Mouse (Mus musculus) erythroid progenitor cell, adult 5-6 weeks (primary cell): Measurements from ENCODE around the gene Atn1. TPM values are rescaled to one million over a fixed set of nuclear protein-coding genes. Genes with fewer than 3 reads are reported as not detected.
"Not testable (repeated sequence)": the region's sequence is repeated elsewhere in the genome, so short reads cannot be mapped to it uniquely, and the experiment has no call there.

Experiments
- ATAC-seq: replicated peaks from 2 replicates; pipeline ENCODE4 v1.8.0; 2016; ENCODE audit warnings: moderate number of reproducible peaks, mild to moderate bottlenecking, moderate TSS enrichment, inconsistent platforms; ENCODE audit not compliant: poor library complexity, low FRiP score, severe bottlenecking
- total RNA-seq, 2 experiments: library from RNA; stranded (forward) in 1 of 2; stranded (reverse) in 1 of 2; fragments of 150-400 nt in 1 of 2; fragments of 186-747, 209-891 nt in 1 of 2; gene quantifications; 2 replicates each; pipeline versions ENCODE4 v1.2.3 to v1.2.4; 2015 to 2017; ENCODE audit warnings: low replicate concordance in 2 of 2

Gene Atn1
- 9.4 and 13.8 TPM in 2 replicates for total RNA-seq (2015; ENCODE audit: low replicate concordance)
- 0.15 and 0.51 TPM in 2 replicates for total RNA-seq (2017; ENCODE audit: low replicate concordance)

- no peak for ATAC-seq
Observed at GRCm38 (mm10) chr6:124755831-124756595, at the start of gene Atn1, which contains the start of gene Gm45234. TSS of gene Atn1 (minus strand) at chr6:124756524. TSS of gene Gm45234 (minus strand) at chr6:124756021.

GRCm38 (mm10) chr6:124805341-124806321 is 49.3 kb upstream of the Atn1 start:
- peak; percentile 73 for ATAC-seq

GRCm38 (mm10) chr6:124804341-124804740 is 48.0 kb upstream of the Atn1 start:
- no peak for ATAC-seq

- not testable (repeated sequence) for ATAC-seq
Observed at GRCm38 (mm10) chr6:124803691-124804090, 47.4 kb upstream of the Atn1 start.

- no peak for ATAC-seq
Observed at GRCm38 (mm10) chr6:124803061-124803460, 46.7 kb upstream of the Atn1 start.

GRCm38 (mm10) chr6:124802400-124802799 is 46.1 kb upstream of the Atn1 start:
- not testable (repeated sequence) for ATAC-seq

GRCm38 (mm10) chr6:124796200-124796599 is 39.9 kb upstream of the Atn1 start:
- ATAC-seq = no peak

GRCm38 (mm10) chr6:124795781-124796180 is 39.5 kb upstream of the Atn1 start:
- ATAC-seq = no peak

- no peak for ATAC-seq
Observed at GRCm38 (mm10) chr6:124791911-124792310, 35.6 kb upstream of the Atn1 start.

- ATAC-seq = no peak
Observed at GRCm38 (mm10) chr6:124790121-124790520, 33.8 kb upstream of the Atn1 start.

- ATAC-seq = no peak
Observed at GRCm38 (mm10) chr6:124789519-124789918, 33.2 kb upstream of the Atn1 start.

- no peak for ATAC-seq
Observed at GRCm38 (mm10) chr6:124787722-124788121, 31.4 kb upstream of the Atn1 start.

- no peak for ATAC-seq
Observed at GRCm38 (mm10) chr6:124786756-124787420, 30.6 kb upstream of the Atn1 start.

- no peak for ATAC-seq
Observed at GRCm38 (mm10) chr6:124782436-124782835, 26.1 kb upstream of the Atn1 start.

GRCm38 (mm10) chr6:124780917-124781316 is 24.6 kb upstream of the Atn1 start:
- no peak for ATAC-seq

GRCm38 (mm10) chr6:124779984-124780416 is 23.7 kb upstream of the Atn1 start:
- ATAC-seq = no peak

GRCm38 (mm10) chr6:124779222-124779983 is 23.1 kb upstream of the Atn1 start, which contains the start of gene Lrrc23:
TSS of gene Lrrc23 (minus strand) at chr6:124779727.
- no peak for ATAC-seq

GRCm38 (mm10) chr6:124770511-124770910 is 14.2 kb upstream of the Atn1 start:
- ATAC-seq = no peak

- no peak for ATAC-seq
Observed at GRCm38 (mm10) chr6:124770013-124770412, 13.7 kb upstream of the Atn1 start.
